Mouse (Mus musculus) left cerebral cortex, adult 8-10 months (tissue): ENCODE results near the gene Wnt2b. TPM values are rescaled to one million over a fixed set of nuclear protein-coding genes. Genes with fewer than 3 reads are reported as not detected.

Source experiments
- DNase-seq, 2 experiments: peaks; one replicate each; pipeline ENCODE4 v3.0.0; 2022; ENCODE audit warnings: low spot score in 2 of 2
- total RNA-seq, 4 experiments: library from RNA; stranded (reverse); gene quantifications; 2 replicates each; pipeline ENCODE4 v1.2.4; 2022

The Wnt2b gene
- total RNA-seq, 4 experiments from 2014 or later = 1.5 to 1.6 (median 1.6) TPM

- DNase-seq = no peak
These were observed 3.5 kb upstream of the Wnt2b start for GRCm38 (mm10) chr3:104965070-104965855.

GRCm38 (mm10) chr3:104963331-104964276, 1.9 kb upstream of the Wnt2b start:
- no peak for DNase-seq

GRCm38 (mm10) chr3:104962866-104963265, 1.1 kb upstream of the Wnt2b start:
- DNase-seq = no peak

- no peak for DNase-seq
These were observed 455 bp upstream of the Wnt2b start for GRCm38 (mm10) chr3:104962141-104962611.

GRCm38 (mm10) chr3:104960026-104961000, 1.4 kb downstream of the Wnt2b start:
- DNase-seq = no peak

GRCm38 (mm10) chr3:104956131-104956581, 5.6 kb downstream of the Wnt2b start:
- no peak for DNase-seq

GRCm38 (mm10) chr3:104954551-104954950, 7.2 kb downstream of the Wnt2b start:
- DNase-seq = no peak

GRCm38 (mm10) chr3:104954137-104954536, 7.6 kb downstream of the Wnt2b start:
- DNase-seq = no peak

GRCm38 (mm10) chr3:104952891-104953670, 8.6 kb downstream of the Wnt2b start:
- no peak for DNase-seq

GRCm38 (mm10) chr3:104950926-104951325, 10.8 kb downstream of the Wnt2b start:
- no peak for DNase-seq

- DNase-seq = no peak
These were observed 16.8 kb downstream of the Wnt2b start for GRCm38 (mm10) chr3:104944894-104945293.

- DNase-seq = no peak
These were observed 18.4 kb downstream of the Wnt2b start for GRCm38 (mm10) chr3:104943333-104943732.

- DNase-seq = no peak
These were observed 19.0 kb downstream of the Wnt2b start for GRCm38 (mm10) chr3:104942682-104943081.

GRCm38 (mm10) chr3:104940691-104941090, 21.0 kb downstream of the Wnt2b start:
- no peak for DNase-seq

- no peak for DNase-seq
These were observed 23.4 kb downstream of the Wnt2b start for GRCm38 (mm10) chr3:104938327-104938726.

GRCm38 (mm10) chr3:104937728-104938305, 23.9 kb downstream of the Wnt2b start:
- DNase-seq = no peak

GRCm38 (mm10) chr3:104929385-104929784, 32.3 kb downstream of the Wnt2b start:
- no peak for DNase-seq

GRCm38 (mm10) chr3:104914986-104915385, 46.7 kb downstream of the Wnt2b start:
- no peak for DNase-seq

- no peak for DNase-seq
These were observed 52.5 kb downstream of the Wnt2b start for GRCm38 (mm10) chr3:104909195-104909594.

- DNase-seq = peak in 1 of 2 experiments; percentile 44
These were observed 55.7 kb downstream of the Wnt2b start for GRCm38 (mm10) chr3:104906007-104906406.
